Mouse (Mus musculus) urinary bladder, postnatal 10 days (tissue): Measurements from ENCODE around the gene Hoxb6.

Experiments
- DNase-seq: peaks from one replicate; pipeline ENCODE4 v3.0.0; 2022; ENCODE audit warnings: low spot score

The Hoxb6 gene

GRCm38 (mm10) chr11:96316696-96317607, 24.7 kb downstream of the Hoxb6 start:
- DNase-seq: no peak

GRCm38 (mm10) chr11:96317608-96318367, 25.5 kb downstream of the Hoxb6 start, which contains the start of gene Hoxb4:
TSS of gene Hoxb4 (plus strand) at chr11:96318267.
- no peak for DNase-seq

- no peak for DNase-seq
Observed at GRCm38 (mm10) chr11:96318368-96319070, 26.2 kb downstream of the Hoxb6 start.

GRCm38 (mm10) chr11:96319071-96319902, 27.0 kb downstream of the Hoxb6 start:
- DNase-seq: no peak

- DNase-seq: no peak
Observed at GRCm38 (mm10) chr11:96319910-96320309, 27.6 kb downstream of the Hoxb6 start.

GRCm38 (mm10) chr11:96320688-96321087, 28.4 kb downstream of the Hoxb6 start:
- no peak for DNase-seq

- DNase-seq: no peak
Observed at GRCm38 (mm10) chr11:96321846-96322245, 29.6 kb downstream of the Hoxb6 start.

GRCm38 (mm10) chr11:96322738-96323137, 30.5 kb downstream of the Hoxb6 start:
- no peak for DNase-seq

GRCm38 (mm10) chr11:96323154-96323553, 30.9 kb downstream of the Hoxb6 start, which contains the start of gene Hoxb3:
TSS of gene Hoxb3 (plus strand) at chr11:96323326.
- no peak for DNase-seq

- DNase-seq: no peak
Observed at GRCm38 (mm10) chr11:96324125-96324524, 31.8 kb downstream of the Hoxb6 start.

- DNase-seq: no peak
Observed at GRCm38 (mm10) chr11:96324965-96325364, 32.7 kb downstream of the Hoxb6 start.

GRCm38 (mm10) chr11:96325747-96326212, 33.5 kb downstream of the Hoxb6 start:
- no peak for DNase-seq

- DNase-seq: no peak
Observed at GRCm38 (mm10) chr11:96326705-96327104, 34.4 kb downstream of the Hoxb6 start.

- DNase-seq: no peak
Observed at GRCm38 (mm10) chr11:96327122-96327521, 34.8 kb downstream of the Hoxb6 start.

GRCm38 (mm10) chr11:96327750-96328149, 35.5 kb downstream of the Hoxb6 start:
- no peak for DNase-seq

- no peak for DNase-seq
Observed at GRCm38 (mm10) chr11:96328605-96329004, 36.3 kb downstream of the Hoxb6 start.

GRCm38 (mm10) chr11:96332105-96332504, 39.8 kb downstream of the Hoxb6 start:
- no peak for DNase-seq

- no peak for DNase-seq
Observed at GRCm38 (mm10) chr11:96332618-96333032, 40.3 kb downstream of the Hoxb6 start.

- no peak for DNase-seq
Observed at GRCm38 (mm10) chr11:96333241-96334001, 41.1 kb downstream of the Hoxb6 start.

- no peak for DNase-seq
Observed at GRCm38 (mm10) chr11:96334002-96334364, 41.7 kb downstream of the Hoxb6 start.
